Mouse (Mus musculus) forebrain, embryonic 16.5 days (tissue): ENCODE results near the gene Cbl. TPM values are rescaled to one million over a fixed set of nuclear protein-coding genes. Genes with fewer than 3 reads are reported as not detected.

Source experiments
- ATAC-seq: fragments of 200-750 bp; cut with Nextera tagmentation; 2 replicates; pipeline ENCODE4 v1.8.0; 2017; ENCODE audit warnings: mild to moderate bottlenecking, moderate library complexity
- H3K27ac ChIP-seq: fragments of 300-500 bp; sonication (generic); 2 replicates; pipeline ENCODE4 v1.5.1; 2014; ENCODE audit warnings: low read length, control low read depth
- H3K27me3 ChIP-seq: fragments of 300-500 bp; sonication (generic); replicated peaks from 2 replicates; pipeline ENCODE4 v1.6.1; 2014; ENCODE audit warnings: low read length; ENCODE audit not compliant: control insufficient read depth, insufficient read depth
- H3K36me3 ChIP-seq: fragments of 300-500 bp; sonication (generic); 2 replicates; pipeline ENCODE4 v1.6.1; 2014; ENCODE audit not compliant: control insufficient read depth, insufficient read depth
- H3K4me1 ChIP-seq: fragments of 300-500 bp; sonication (generic); replicated peaks from 2 replicates; pipeline ENCODE4 v1.6.1; 2014; ENCODE audit warnings: low read length; ENCODE audit not compliant: control insufficient read depth, insufficient read depth
- H3K4me2 ChIP-seq: fragments of 300-500 bp; sonication (generic); 2 replicates; pipeline ENCODE4 v1.6.1; 2014; ENCODE audit warnings: mild to moderate bottlenecking, low read length, control low read depth
- H3K4me3 ChIP-seq: fragments of 300-500 bp; sonication (generic); replicated peaks from 2 replicates; pipeline ENCODE4 v1.5.1; 2014; ENCODE audit warnings: mild to moderate bottlenecking, low read length, control low read depth
- H3K9ac ChIP-seq: fragments of 300-500 bp; sonication (generic); replicated peaks from 2 replicates; pipeline ENCODE4 v1.6.1; 2014; ENCODE audit warnings: low read depth, low read length, control low read depth
- H3K9me3 ChIP-seq: fragments of 300-500 bp; sonication (generic); 2 replicates; pipeline ENCODE4 v1.6.1; 2016; ENCODE audit warnings: low read length; ENCODE audit not compliant: control insufficient read depth
- WGBS: fragments of 180-500 bp; shearing (Covaris S2); extraction: QIAGEN DNeasy Blood & Tissue Kit; methylation state at CpG from one replicate; pipeline ENCODE4 v1.1.7; 2014; 5-methylcytosine and 5-hydroxymethylcytosine counted together
- polyA plus RNA-seq: library from polyadenylated mRNA; unstranded; fragments of >200 nt; fragmentation: Nextera tagmentation; extraction: Ambion mirVana; gene quantifications from 2 replicates; pipeline ENCODE4 v1.2.1, GENCODE M21; 2015

The Cbl gene
- polyA plus RNA-seq, 1 experiment from 2014 or later = 26.3 TPM

- no peaks in the 10 kb centered on the region for H3K9me3 ChIP-seq
- H3K36me3 ChIP-seq = no peaks in the 10 kb centered on the region
- no peaks in the 10 kb centered on the region for H3K27me3 ChIP-seq
- peaks cover 2% of the 10 kb centered on the region; the same call in 1 of the 2 replicates for H3K4me1 ChIP-seq
- no peak overlapping the region for H3K4me2 ChIP-seq
- 88% methylated on average over 14 of the region's 14 CpGs for WGBS
- ATAC-seq = no peak
- no peak overlapping the region for H3K27ac ChIP-seq
- H3K4me3 ChIP-seq = no peak overlapping the region
- no peak overlapping the region for H3K9ac ChIP-seq
Observed at GRCm38 (mm10) chr9:44261388-44261787, 27.5 kb upstream of the Cbl start.

- no peak overlapping the region for H3K4me3 ChIP-seq
- peaks cover 17% of the 10 kb centered on the region for H3K4me1 ChIP-seq
- WGBS = 84% methylated on average over 10 of the region's 10 CpGs
- H3K27me3 ChIP-seq = no peaks in the 10 kb centered on the region
- H3K36me3 ChIP-seq = no peaks in the 10 kb centered on the region
- no peak overlapping the region for H3K9ac ChIP-seq
- ATAC-seq = no peak
- H3K9me3 ChIP-seq = no peaks in the 10 kb centered on the region
- no peak overlapping the region for H3K27ac ChIP-seq
- H3K4me2 ChIP-seq = no peak overlapping the region
Observed at GRCm38 (mm10) chr9:44259014-44259413, 25.2 kb upstream of the Cbl start.

- Histone ChIP-seq H3K4me1 (peaks cover 26% of the 10 kb centered on the region), H3K4me3 (no peak overlapping the region), H3K27ac (no peak overlapping the region), H3K9me3 (no peaks in the 10 kb centered on the region), H3K4me2 (no peak overlapping the region), H3K36me3 (no peaks in the 10 kb centered on the region), H3K27me3 (no peaks in the 10 kb centered on the region), H3K9ac (no peak overlapping the region)
- WGBS = 69% methylated on average over 8 of the region's 8 CpGs
- no peak for ATAC-seq
Observed at GRCm38 (mm10) chr9:44256213-44256612, 22.4 kb upstream of the Cbl start.

GRCm38 (mm10) chr9:44255136-44255521, 21.3 kb upstream of the Cbl start:
- WGBS = 20% methylated on average over 6 of the region's 6 CpGs
- Histone ChIP-seq H3K4me3 (no peak overlapping the region), H3K9me3 (no peaks in the 10 kb centered on the region), H3K27ac (peak overlapping the region; percentile 75), H3K4me1 (peaks cover 28% of the 10 kb centered on the region), H3K4me2 (no peak overlapping the region), H3K27me3 (no peaks in the 10 kb centered on the region), H3K36me3 (no peaks in the 10 kb centered on the region), H3K9ac (0 out of 2 replicates have a peak overlapping the region, but pooled peaks have one; percentile 15)
- peak; percentile 49; the same call in 1 of the 2 replicates for ATAC-seq

GRCm38 (mm10) chr9:44254508-44255135, 20.8 kb upstream of the Cbl start:
- Histone ChIP-seq H3K36me3 (no peaks in the 10 kb centered on the region), H3K27me3 (no peaks in the 10 kb centered on the region), H3K27ac (peak overlapping the region; percentile 75), H3K9me3 (no peaks in the 10 kb centered on the region), H3K4me3 (no peak overlapping the region), H3K9ac (no peak overlapping the region), H3K4me1 (peaks cover 32% of the 10 kb centered on the region), H3K4me2 (no peak overlapping the region)
- 1% methylated on average over 5 of the region's 5 CpGs for WGBS
- peak; percentile 84 for ATAC-seq

GRCm38 (mm10) chr9:44253441-44253840, 19.6 kb upstream of the Cbl start:
- Histone ChIP-seq H3K4me3 (no peak overlapping the region), H3K4me2 (no peak overlapping the region), H3K36me3 (no peaks in the 10 kb centered on the region), H3K9me3 (no peaks in the 10 kb centered on the region), H3K27ac (peak overlapping the region; percentile 33; the same call in 1 of the 2 replicates), H3K27me3 (no peaks in the 10 kb centered on the region), H3K9ac (no peak overlapping the region), H3K4me1 (peaks cover 33% of the 10 kb centered on the region)
- 56% methylated on average over 6 of the region's 6 CpGs for WGBS
- no peak for ATAC-seq

GRCm38 (mm10) chr9:44251314-44251713, 17.5 kb upstream of the Cbl start, which contains the start of gene Pdzd3:
TSS of gene Pdzd3 (minus strand) at chr9:44251471.
- no peak within 1 kb of the TSS for H3K9ac ChIP-seq
- no peaks in the 10 kb centered on the region for H3K36me3 ChIP-seq
- peaks cover 33% of the 10 kb centered on the region for H3K4me1 ChIP-seq
- H3K4me2 ChIP-seq = no peak within 1 kb of the TSS
- no peak within 1 kb of the TSS for H3K27ac ChIP-seq
- no peaks in the 10 kb centered on the region for H3K9me3 ChIP-seq
- 90% methylated on average over 10 of the region's 10 CpGs for WGBS
- H3K27me3 ChIP-seq = no peaks in the 10 kb centered on the region
- no peak for ATAC-seq
- no peak within 1 kb of the TSS for H3K4me3 ChIP-seq

GRCm38 (mm10) chr9:44250445-44250844, 16.6 kb upstream of the Cbl start:
- H3K27ac ChIP-seq = no peak overlapping the region
- no peaks in the 10 kb centered on the region for H3K9me3 ChIP-seq
- 36% methylated on average over 4 of the region's 4 CpGs for WGBS
- peaks cover 31% of the 10 kb centered on the region for H3K4me1 ChIP-seq
- no peaks in the 10 kb centered on the region for H3K27me3 ChIP-seq
- no peak overlapping the region for H3K9ac ChIP-seq
- H3K36me3 ChIP-seq = no peaks in the 10 kb centered on the region
- H3K4me3 ChIP-seq = no peak overlapping the region
- peak; percentile 23; the same call in 1 of the 2 replicates for ATAC-seq
- H3K4me2 ChIP-seq = no peak overlapping the region

- Histone ChIP-seq H3K36me3 (no peaks in the 10 kb centered on the region), H3K9ac (no peak overlapping the region)
- WGBS = 37% methylated on average over 26 of the region's 26 CpGs
Observed at GRCm38 (mm10) chr9:44249181-44250146, 15.6 kb upstream of the Cbl start.

More at GRCm38 (mm10) chr9:44249181-44250146, 15.6 kb upstream of the Cbl start:
- no peaks in the 10 kb centered on the region for H3K9me3 ChIP-seq
- H3K4me1 ChIP-seq = peaks cover 21% of the 10 kb centered on the region
- no peak overlapping the region for H3K4me2 ChIP-seq
- ATAC-seq = peak; percentile 76
- H3K27me3 ChIP-seq = no peaks in the 10 kb centered on the region
- no peak overlapping the region for H3K27ac ChIP-seq
- no peak overlapping the region for H3K4me3 ChIP-seq
